Mouse (Mus musculus) ES-Bruce4 (cell line): ENCODE results near the gene Zdhhc4. TPM values are rescaled to one million over a fixed set of nuclear protein-coding genes. Genes with fewer than 3 reads are reported as not detected.

Source experiments
- H3K27ac ChIP-seq: 2 replicates; pipeline ENCODE4 v1.5.1; 2012; ENCODE audit warnings: low read length, inconsistent platforms; ENCODE audit not compliant: insufficient read depth
- H3K27me3 ChIP-seq: 2 replicates; pipeline ENCODE4 v1.6.1; 2012; ENCODE audit warnings: mild to moderate bottlenecking, low read length, inconsistent platforms; ENCODE audit not compliant: control insufficient read depth, poor library complexity, insufficient read depth, severe bottlenecking
- H3K36me3 ChIP-seq: 2 replicates; pipeline ENCODE4 v1.6.1; 2012; ENCODE audit warnings: inconsistent platforms, mild to moderate bottlenecking, low read length, moderate library complexity; ENCODE audit not compliant: control insufficient read depth, poor library complexity, insufficient read depth, severe bottlenecking
- H3K4me1 ChIP-seq: one replicate; pipeline ENCODE4 v1.8.1; 2011; ENCODE audit warnings: low read length; ENCODE audit not compliant: control insufficient read depth, insufficient read depth
- H3K4me3 ChIP-seq: 2 replicates; pipeline ENCODE4 v1.5.1; 2011; ENCODE audit warnings: low read depth, mild to moderate bottlenecking, low read length
- H3K9ac ChIP-seq: 2 replicates; pipeline ENCODE4 v1.6.1; 2012; ENCODE audit warnings: low read depth, mild to moderate bottlenecking, inconsistent platforms; ENCODE audit not compliant: poor library complexity, severe bottlenecking
- H3K9me3 ChIP-seq: replicated peaks from 2 replicates; pipeline ENCODE4 v1.6.1; 2012; ENCODE audit warnings: mild to moderate bottlenecking, low read length, inconsistent platforms; ENCODE audit not compliant: control insufficient read depth, poor library complexity, insufficient read depth, severe bottlenecking
- CTCF ChIP-seq: IDR thresholded peaks from one replicate; pipeline ENCODE4 v1.8.1; 2011; ENCODE audit warnings: low read depth, low read length
- EP300 ChIP-seq: IDR thresholded peaks from 2 replicates; pipeline ENCODE4 v1.6.1; 2011; ENCODE audit warnings: low read depth, low read length; ENCODE audit not compliant: insufficient read depth
- POLR2A ChIP-seq: IDR thresholded peaks from one replicate; pipeline ENCODE4 v1.8.1; 2011; ENCODE audit warnings: low read length; ENCODE audit not compliant: insufficient read depth
- polyA plus RNA-seq: library from polyadenylated mRNA; stranded (reverse); fragments of >200 nt; gene quantifications from 2 replicates; pipeline ENCODE4 v1.2.4, GENCODE M21; 2011; ENCODE audit warnings: low read depth; ENCODE audit not compliant: missing spikeins, insufficient read depth, insufficient read length

Gene Zdhhc4
- polyA plus RNA-seq, 1 experiment: 27.2 TPM

DNA sequence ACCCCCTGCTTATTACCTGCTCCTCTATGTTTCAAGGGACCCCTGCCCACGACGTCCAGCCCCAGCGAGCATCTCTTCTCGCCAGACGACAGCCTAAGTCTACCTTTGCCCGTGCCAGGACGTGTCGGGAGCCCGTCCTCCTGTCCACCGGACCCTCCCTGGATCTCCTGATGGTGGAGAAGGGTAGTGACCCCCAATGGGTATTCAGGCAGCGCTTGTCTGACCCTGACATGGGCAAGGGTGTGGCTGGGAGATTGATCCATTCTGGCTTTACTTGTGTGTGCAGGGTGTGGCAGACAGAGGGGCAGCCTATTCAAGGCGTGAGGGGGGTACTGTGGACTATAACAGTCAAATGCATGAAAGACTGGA lies 58.9 kb downstream of the Zdhhc4 start:
- Histone ChIP-seq H3K27me3 (peaks cover 2% of the 10 kb centered on the region; the same call in 1 of the 2 replicates), H3K4me1 (no peaks in the 10 kb centered on the region), H3K9me3 (no peaks in the 10 kb centered on the region), H3K27ac (no peak overlapping the region), H3K36me3 (no peaks in the 10 kb centered on the region), H3K9ac (peak overlapping the region; percentile 88), H3K4me3 (peak overlapping the region; percentile 93)
- TF ChIP-seq EP300 (no peak), CTCF (no peak), POLR2A (no peak)

DNA sequence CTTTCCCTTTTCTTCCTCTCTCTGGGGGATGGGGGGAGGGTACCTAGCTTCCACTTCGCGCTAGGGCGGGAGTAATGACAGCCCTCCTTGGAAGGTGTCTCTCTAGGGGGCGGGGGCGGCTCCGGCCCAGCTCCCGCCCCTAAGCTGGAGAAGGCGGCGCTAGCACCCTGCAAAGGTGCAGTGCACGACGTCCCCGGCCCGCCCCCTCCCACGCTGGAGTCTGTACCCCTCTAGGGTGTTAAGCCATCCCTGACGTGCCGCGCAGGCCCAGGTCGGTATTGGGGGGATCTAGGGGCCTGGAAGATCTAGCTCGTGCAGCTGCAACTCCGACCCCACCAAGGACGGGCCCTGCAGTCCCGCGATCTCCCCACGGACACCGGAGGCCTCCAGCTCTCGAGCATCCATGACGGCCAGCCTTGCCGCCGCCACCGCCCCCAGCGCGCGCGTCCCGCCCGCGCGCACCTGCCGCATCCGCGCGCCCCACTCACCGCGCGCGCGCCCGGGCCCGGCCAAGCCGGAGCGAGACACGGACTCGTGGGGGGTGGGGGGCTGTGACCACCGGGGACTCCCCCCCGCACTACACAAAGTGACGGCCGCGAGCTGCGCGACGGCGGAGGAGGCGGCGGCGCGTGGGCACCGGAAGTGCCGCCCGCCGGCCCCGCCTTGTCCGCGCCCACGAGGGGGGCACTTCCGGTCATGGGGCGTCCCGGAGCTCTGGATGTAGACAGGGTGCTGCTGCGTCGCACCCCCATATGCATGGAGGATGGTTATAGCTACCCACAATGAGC lies 59.5 kb downstream of the Zdhhc4 start, which contains the start of gene Zfp316:
TSS of gene Zfp316 (minus strand) at position 660 of the 788 bp plus-strand sequence.
- no peak within 1 kb of the TSS for H3K27ac ChIP-seq
- no peak for TF ChIP-seq POLR2A
- no peak for TF ChIP-seq EP300
- no peak for TF ChIP-seq CTCF
- peak within 1 kb of the TSS; percentile 93 for H3K4me3 ChIP-seq
- H3K9ac ChIP-seq: peak within 1 kb of the TSS; percentile 88
- H3K9me3 ChIP-seq: no peaks in the 10 kb centered on the region
- H3K27me3 ChIP-seq: peaks cover 2% of the 10 kb centered on the region; the same call in 1 of the 2 replicates
- H3K36me3 ChIP-seq: no peaks in the 10 kb centered on the region
- H3K4me1 ChIP-seq: no peaks in the 10 kb centered on the region

DNA sequence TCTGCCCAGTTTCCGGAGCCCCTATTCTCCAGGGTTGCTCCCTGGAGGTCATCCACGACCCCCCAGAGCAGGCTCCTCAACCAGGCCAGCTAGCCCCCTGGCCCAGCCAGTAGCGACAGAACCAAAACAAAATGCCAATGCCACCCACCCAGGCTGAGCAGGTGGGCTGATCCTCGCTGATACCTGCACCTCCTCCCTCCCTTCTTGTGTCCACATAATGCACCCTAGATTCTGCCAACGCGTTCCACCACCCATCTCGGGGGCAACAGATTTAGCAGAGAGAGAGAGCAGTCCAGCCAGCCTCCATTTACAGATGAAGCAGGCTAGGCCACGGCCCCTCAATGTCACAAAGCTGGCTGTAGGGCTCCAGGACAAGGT lies 60.1 kb downstream of the Zdhhc4 start:
- Histone ChIP-seq H3K27ac (no peak overlapping the region), H3K4me1 (no peaks in the 10 kb centered on the region), H3K27me3 (peaks cover 2% of the 10 kb centered on the region; the same call in 1 of the 2 replicates), H3K9me3 (no peaks in the 10 kb centered on the region), H3K9ac (0 out of 2 replicates have a peak overlapping the region, but pooled peaks have one; percentile 88), H3K4me3 (peak overlapping the region; percentile 93; the same call in 1 of the 2 replicates), H3K36me3 (no peaks in the 10 kb centered on the region)
- TF ChIP-seq POLR2A (no peak), EP300 (no peak), CTCF (no peak)

DNA sequence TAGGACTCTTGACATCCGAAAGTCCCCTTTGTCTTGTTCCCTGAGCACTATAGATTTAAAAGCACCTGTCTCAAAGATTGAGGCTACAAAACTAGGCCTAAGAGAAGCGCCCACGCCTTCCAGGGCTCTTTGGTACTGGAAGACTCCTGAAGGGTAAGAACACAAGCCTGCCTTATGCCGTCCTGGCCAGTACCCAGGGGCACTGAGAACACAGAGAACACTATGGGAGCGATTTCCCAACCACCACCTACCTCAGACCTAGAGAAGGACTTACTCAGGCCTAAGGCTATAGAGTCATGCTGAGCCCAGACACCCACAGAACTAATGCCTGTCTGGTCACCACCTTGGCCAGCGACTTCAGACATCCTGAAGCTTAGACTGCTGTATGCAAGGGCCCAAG lies 62.3 kb downstream of the Zdhhc4 start:
- H3K4me1 ChIP-seq: no peaks in the 10 kb centered on the region
- H3K9ac ChIP-seq: no peak overlapping the region
- no peak for TF ChIP-seq CTCF
- no peak for TF ChIP-seq EP300
- no peak for TF ChIP-seq POLR2A
- no peak overlapping the region for H3K4me3 ChIP-seq
- no peak overlapping the region for H3K27ac ChIP-seq
- no peaks in the 10 kb centered on the region for H3K9me3 ChIP-seq
- no peaks in the 10 kb centered on the region for H3K36me3 ChIP-seq
- H3K27me3 ChIP-seq: peaks cover 2% of the 10 kb centered on the region; the same call in 1 of the 2 replicates

Other genes starting within 250 kb of the Zdhhc4 start
- 46.9 and 51.6 TPM in 2 replicates for gene Rnf216, start 216.3 kb downstream of the Zdhhc4 start, polyA plus RNA-seq
- gene Olfr718-ps1, start 181.7 kb downstream of the Zdhhc4 start, polyA plus RNA-seq: 0.42 and 0.52 TPM in 2 replicates
- 6.5 and 7.9 TPM in 2 replicates for gene Rbak, start 148.5 kb downstream of the Zdhhc4 start, polyA plus RNA-seq
- gene Spdye4b, start 148.2 kb downstream of the Zdhhc4 start, polyA plus RNA-seq: not detected in 2 replicates
- not detected in 2 replicates for gene Spdye4a, start 102.4 kb downstream of the Zdhhc4 start, polyA plus RNA-seq
- gene Zfp12, start 94.1 kb downstream of the Zdhhc4 start, polyA plus RNA-seq: 11.4 and 12.4 TPM in 2 replicates
- gene Zfp316, start 59.2 kb downstream of the Zdhhc4 start, polyA plus RNA-seq: 2.3 and 2.8 TPM in 2 replicates
- gene Zfp853, start 35.6 kb downstream of the Zdhhc4 start, polyA plus RNA-seq: 0.93 and 1.2 TPM in 2 replicates
- 22.3 and 23.8 TPM in 2 replicates for gene E130309D02Rik, start 13.9 kb downstream of the Zdhhc4 start, polyA plus RNA-seq
- gene Grid2ip, start 28.1 kb upstream of the Zdhhc4 start, polyA plus RNA-seq: 0.38 and 0.57 TPM in 2 replicates
- 80.1 and 80.4 TPM in 2 replicates for gene Kdelr2, start 74.6 kb upstream of the Zdhhc4 start, polyA plus RNA-seq
- 3.1 and 3.5 TPM in 2 replicates for gene Daglb, start 135.3 kb upstream of the Zdhhc4 start, polyA plus RNA-seq
- 278 and 296 TPM in 2 replicates for gene Rac1, start 198.8 kb upstream of the Zdhhc4 start, polyA plus RNA-seq